Mouse (Mus musculus) lung, postnatal 0 days (tissue): ENCODE results near the gene Vdac1. TPM values are rescaled to one million over a fixed set of nuclear protein-coding genes. Genes with fewer than 3 reads are reported as not detected.

Experiments used
- ATAC-seq: fragments of 200-750 bp; cut with Nextera tagmentation; 2 replicates; pipeline ENCODE4 v1.8.0; 2017; ENCODE audit warnings: moderate library complexity
- DNase-seq: peaks from one replicate; pipeline ENCODE4 v3.0.0-alpha.2; 2016; ENCODE audit warnings: low spot score
- H3K27ac ChIP-seq: fragments of 300-500 bp; sonication (generic); 2 replicates; pipeline ENCODE4 v1.5.1; 2014; ENCODE audit warnings: antibody characterized with exemption, mild to moderate bottlenecking, low read length, mixed read lengths
- H3K27me3 ChIP-seq: fragments of 300-500 bp; sonication (generic); replicated peaks from 2 replicates; pipeline ENCODE4 v1.6.1; 2014; ENCODE audit warnings: low read length, mixed read lengths; ENCODE audit not compliant: insufficient read depth
- H3K36me3 ChIP-seq: fragments of 300-500 bp; sonication (generic); 2 replicates; pipeline ENCODE4 v1.6.1; 2014; ENCODE audit warnings: low read length, mixed read lengths; ENCODE audit not compliant: insufficient read depth
- H3K4me1 ChIP-seq: fragments of 300-500 bp; sonication (generic); 2 replicates; pipeline ENCODE4 v1.6.1; 2014; ENCODE audit warnings: antibody characterized with exemption, low read depth, low read length, mixed read lengths; ENCODE audit not compliant: insufficient read depth
- H3K4me2 ChIP-seq: fragments of 300-500 bp; sonication (generic); replicated peaks from 2 replicates; pipeline ENCODE4 v1.6.1; 2014; ENCODE audit warnings: low read depth, mild to moderate bottlenecking, low read length, moderate library complexity, mixed read lengths
- H3K4me3 ChIP-seq: fragments of 300-500 bp; sonication (generic); 2 replicates; pipeline ENCODE4 v1.5.1; 2014; ENCODE audit warnings: low read depth, low read length
- H3K9ac ChIP-seq: fragments of 300-500 bp; sonication (generic); replicated peaks from 2 replicates; pipeline ENCODE4 v1.6.1; 2014; ENCODE audit warnings: low read depth, mild to moderate bottlenecking
- H3K9me3 ChIP-seq: fragments of 300-500 bp; sonication (generic); 2 replicates; pipeline ENCODE4 v1.6.1; 2016; ENCODE audit warnings: low read length, mixed read lengths
- CTCF ChIP-seq: IDR thresholded peaks from 2 replicates; pipeline ENCODE4 v1.5.1; 2016; ENCODE audit warnings: antibody characterized with exemption, mild to moderate bottlenecking
- EP300 ChIP-seq: IDR thresholded peaks from 2 replicates; pipeline ENCODE4 v1.6.1; 2016; ENCODE audit warnings: antibody characterized with exemption, mild to moderate bottlenecking, control low read depth
- WGBS: fragments of 180-500 bp; shearing (Covaris S2); extraction: QIAGEN DNeasy Blood & Tissue Kit; methylation state at CpG from one replicate; pipeline ENCODE4 v1.1.7; 2014; 5-methylcytosine and 5-hydroxymethylcytosine counted together
- polyA plus RNA-seq: library from polyadenylated mRNA; unstranded; fragments of >200 nt; fragmentation: Nextera tagmentation; extraction: Ambion mirVana; gene quantifications from 2 replicates; pipeline ENCODE4 v1.2.1, GENCODE M21; 2015

Gene Vdac1
- polyA plus RNA-seq, 1 experiment from 2014 or later = 127 TPM

DNA sequence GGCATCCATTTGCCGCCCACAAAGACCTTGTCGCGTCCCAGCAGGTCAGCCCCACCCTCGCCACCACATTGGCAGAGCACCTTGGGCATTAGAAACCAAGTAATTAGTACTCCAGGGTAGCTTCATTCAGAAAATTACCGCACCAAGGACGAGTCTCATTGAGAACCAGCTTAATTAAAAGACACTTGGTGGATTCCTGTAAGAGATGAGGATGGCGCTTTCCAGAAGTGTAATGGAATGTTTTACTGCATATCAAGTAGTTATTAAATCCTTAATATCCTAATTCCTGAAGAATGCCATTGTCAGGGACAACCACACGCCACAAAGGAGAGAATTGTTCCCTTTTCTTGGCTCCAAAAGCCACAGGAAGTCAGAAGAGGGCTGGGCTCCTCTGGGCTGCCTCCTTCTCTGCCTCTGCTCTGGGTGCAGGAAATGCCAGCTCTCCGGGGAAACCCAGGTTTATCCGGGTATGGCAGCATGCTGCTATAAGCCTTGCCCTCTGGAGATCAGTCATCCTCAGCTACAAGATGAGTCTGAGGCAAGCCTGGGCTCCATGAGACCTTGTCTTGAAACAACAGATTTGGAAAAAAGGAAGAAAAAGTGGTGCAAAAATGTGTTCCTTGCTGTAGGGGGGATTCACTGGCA is 22.9 kb upstream of the Vdac1 start:
- Histone ChIP-seq H3K36me3 (no peaks in the 10 kb centered on the region), H3K9me3 (no peaks in the 10 kb centered on the region), H3K27ac (no peak overlapping the region), H3K4me3 (no peak overlapping the region), H3K9ac (no peak overlapping the region), H3K4me2 (no peak overlapping the region), H3K27me3 (no peaks in the 10 kb centered on the region), H3K4me1 (peaks cover 3% of the 10 kb centered on the region; the same call in 1 of the 2 replicates)
- TF ChIP-seq CTCF (no peak), EP300 (no peak)
- ATAC-seq = peak; percentile 53
- peak; percentile 37 for DNase-seq
- 47% methylated on average over 10 of the region's 10 CpGs for WGBS

DNA sequence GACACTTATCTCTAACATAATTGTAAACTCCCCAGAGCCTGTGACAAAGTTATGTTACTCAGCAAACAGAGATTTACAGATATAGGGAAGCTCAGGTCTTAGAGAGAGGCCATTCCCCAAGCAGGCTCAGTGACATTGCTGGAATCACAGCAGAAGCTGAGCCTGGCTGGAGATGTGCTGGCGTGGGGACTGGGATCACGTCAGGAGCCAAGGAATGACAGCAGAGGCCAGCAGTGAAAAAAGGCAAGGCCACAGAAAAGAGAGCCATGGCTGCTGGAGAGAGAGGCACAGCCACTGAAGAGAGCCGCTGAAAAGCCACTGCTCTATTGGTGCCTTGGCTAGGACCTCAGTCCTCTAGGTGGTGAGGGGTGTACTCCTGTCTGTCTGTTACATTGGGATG is 22.3 kb upstream of the Vdac1 start:
- ATAC-seq = no peak
- H3K4me2 ChIP-seq = no peak overlapping the region
- no peaks in the 10 kb centered on the region for H3K27me3 ChIP-seq
- WGBS = 62% methylated on average over 3 of the region's 3 CpGs
- no peak overlapping the region for H3K4me3 ChIP-seq
- H3K36me3 ChIP-seq = no peaks in the 10 kb centered on the region
- peaks cover 3% of the 10 kb centered on the region; the same call in 1 of the 2 replicates for H3K4me1 ChIP-seq
- H3K9ac ChIP-seq = no peak overlapping the region
- TF ChIP-seq CTCF (no peak), EP300 (no peak)
- DNase-seq = no peak
- H3K9me3 ChIP-seq = no peaks in the 10 kb centered on the region
- H3K27ac ChIP-seq = no peak overlapping the region

DNA sequence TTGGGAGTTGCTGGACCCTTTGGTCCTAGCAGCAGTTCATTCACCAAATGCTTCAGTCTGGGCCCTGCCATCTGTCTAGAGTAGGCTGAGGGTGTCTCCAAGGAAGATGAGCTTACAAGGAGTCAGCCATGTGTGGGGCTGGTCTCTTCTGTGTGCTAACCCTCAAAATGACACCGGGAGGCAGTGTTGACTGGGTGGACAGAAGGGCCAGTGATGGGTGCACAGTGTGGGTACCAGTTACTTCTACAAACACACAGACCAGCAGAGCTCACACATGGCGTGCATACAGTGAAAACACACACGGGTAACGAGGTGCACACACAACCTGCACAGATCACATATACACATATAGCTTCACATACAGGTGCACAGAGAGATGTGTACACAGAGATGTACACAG is 21.6 kb upstream of the Vdac1 start:
- 88% methylated on average over 4 of the region's 4 CpGs for WGBS
- H3K36me3 ChIP-seq = no peaks in the 10 kb centered on the region
- H3K27me3 ChIP-seq = no peaks in the 10 kb centered on the region
- DNase-seq (no peak), ATAC-seq (no peak)
- TF ChIP-seq EP300 = no peak
- 0 out of 2 replicates have a peak, but pooled peaks have one; percentile 3 for TF ChIP-seq CTCF
- H3K4me1 ChIP-seq = peaks cover 3% of the 10 kb centered on the region; the same call in 1 of the 2 replicates
- H3K9me3 ChIP-seq = no peaks in the 10 kb centered on the region
- no peak overlapping the region for H3K4me2 ChIP-seq
- H3K4me3 ChIP-seq = no peak overlapping the region
- no peak overlapping the region for H3K27ac ChIP-seq
- no peak overlapping the region for H3K9ac ChIP-seq

DNA sequence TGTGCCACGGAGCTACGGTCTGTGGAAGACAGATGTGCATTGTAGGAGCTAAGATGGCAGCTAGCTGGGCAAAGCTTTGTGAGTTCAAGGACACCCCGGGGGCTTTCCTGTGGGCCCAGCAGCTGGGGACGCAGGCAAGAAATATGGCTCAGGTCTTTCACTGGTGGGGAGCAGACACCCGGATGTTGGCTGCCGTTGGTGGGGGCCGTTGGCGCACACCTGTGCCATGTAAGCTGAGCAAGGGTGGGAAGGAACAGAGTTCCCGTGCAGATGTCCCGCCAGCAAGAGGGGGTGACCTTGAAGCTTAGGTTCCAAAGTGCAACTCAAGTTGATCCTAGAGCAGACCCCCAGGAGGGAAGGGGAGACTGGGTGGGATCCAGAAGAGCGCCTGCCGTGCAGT is 21.1 kb upstream of the Vdac1 start:
- DNase-seq (no peak), ATAC-seq (no peak)
- H3K36me3 ChIP-seq = no peaks in the 10 kb centered on the region
- no peak overlapping the region for H3K4me2 ChIP-seq
- 90% methylated on average over 12 of the region's 12 CpGs for WGBS
- no peak overlapping the region for H3K27ac ChIP-seq
- no peaks in the 10 kb centered on the region for H3K27me3 ChIP-seq
- TF ChIP-seq CTCF (no peak), EP300 (no peak)
- H3K4me1 ChIP-seq = peaks cover 3% of the 10 kb centered on the region; the same call in 1 of the 2 replicates
- H3K9ac ChIP-seq = no peak overlapping the region
- H3K4me3 ChIP-seq = no peak overlapping the region
- no peaks in the 10 kb centered on the region for H3K9me3 ChIP-seq

DNA sequence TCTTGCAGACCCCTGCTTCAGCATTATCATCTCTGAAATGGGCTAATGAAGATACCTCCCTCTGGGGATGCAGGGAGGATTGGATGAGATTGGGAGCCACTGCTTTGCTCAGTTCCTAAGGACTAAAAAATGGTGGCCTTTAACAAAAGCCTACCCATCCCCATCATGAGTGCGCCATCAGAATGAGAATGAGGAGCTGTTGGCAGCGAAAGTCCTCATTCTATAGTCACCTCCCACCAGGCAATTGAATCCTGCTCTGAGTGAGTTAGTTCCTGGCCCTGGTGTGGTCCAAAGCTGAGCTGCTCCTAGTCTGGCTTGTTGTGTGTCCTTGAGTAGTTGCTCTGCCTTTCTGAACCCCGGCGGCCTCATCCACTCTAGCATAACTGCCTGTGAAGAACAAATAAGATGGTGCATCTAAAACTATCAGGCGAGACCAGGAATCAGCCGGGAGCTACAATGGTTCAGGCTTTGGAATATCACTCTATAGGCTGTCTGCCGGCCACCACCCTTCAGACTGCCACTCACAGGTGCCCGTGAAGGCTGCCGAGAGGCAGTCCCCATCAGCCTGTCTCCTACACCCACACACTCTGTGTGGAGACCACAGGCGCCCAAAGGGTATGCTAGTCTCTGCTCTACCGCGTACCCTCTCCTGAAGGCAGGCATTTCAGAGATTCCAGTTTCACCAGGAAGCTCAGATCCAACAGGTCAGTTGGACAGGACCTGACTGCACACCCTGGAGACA is 20.4 kb upstream of the Vdac1 start:
- TF ChIP-seq EP300 (no peak), CTCF (no peak)
- DNase-seq (no peak), ATAC-seq (no peak)
- Histone ChIP-seq H3K4me2 (no peak overlapping the region), H3K27me3 (no peaks in the 10 kb centered on the region), H3K9ac (no peak overlapping the region), H3K4me1 (peaks cover 3% of the 10 kb centered on the region; the same call in 1 of the 2 replicates), H3K36me3 (no peaks in the 10 kb centered on the region), H3K4me3 (no peak overlapping the region), H3K27ac (no peak overlapping the region), H3K9me3 (no peaks in the 10 kb centered on the region)
- 77% methylated on average over 12 of the region's 12 CpGs for WGBS

DNA sequence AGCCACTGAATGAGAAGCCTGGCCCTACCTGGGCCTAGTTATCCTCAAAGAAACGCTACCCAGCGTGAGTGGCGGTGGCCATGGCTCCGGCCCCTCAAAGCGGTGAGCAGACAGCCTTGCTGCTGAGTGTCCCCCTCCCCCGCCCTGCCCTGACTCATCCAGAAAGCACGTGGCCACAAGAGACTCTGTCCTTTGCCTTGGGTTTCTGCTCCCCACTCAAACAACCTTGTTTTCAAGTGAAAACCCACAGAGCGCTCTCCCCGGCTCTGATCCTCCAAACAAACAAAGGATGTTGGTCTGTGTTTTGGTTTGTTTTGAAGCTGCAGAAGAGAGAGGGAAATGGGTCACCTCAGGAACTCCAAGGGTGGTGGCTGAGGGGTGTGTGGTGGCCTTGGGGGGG is 19.7 kb upstream of the Vdac1 start:
- no peak overlapping the region for H3K4me3 ChIP-seq
- H3K27ac ChIP-seq = no peak overlapping the region
- TF ChIP-seq EP300 (no peak), CTCF (no peak)
- H3K27me3 ChIP-seq = no peaks in the 10 kb centered on the region
- WGBS = 49% methylated on average over 9 of the region's 9 CpGs
- H3K36me3 ChIP-seq = no peaks in the 10 kb centered on the region
- peak; percentile 41 for ATAC-seq
- H3K4me1 ChIP-seq = 0 out of 2 replicates have a peak, but pooled peaks cover 3% of the 10 kb centered on the region
- peak; percentile 22 for DNase-seq
- H3K4me2 ChIP-seq = no peak overlapping the region
- no peak overlapping the region for H3K9ac ChIP-seq
- no peaks in the 10 kb centered on the region for H3K9me3 ChIP-seq
